Mouse (Mus musculus): Measurements from ENCODE around the gene Tagln2. TPM values are rescaled to one million over a fixed set of nuclear protein-coding genes. Genes with fewer than 3 reads are reported as not detected.

Tagln2 gene
- polyA plus RNA-seq, 1 experiment, result 286 TPM

DNA sequence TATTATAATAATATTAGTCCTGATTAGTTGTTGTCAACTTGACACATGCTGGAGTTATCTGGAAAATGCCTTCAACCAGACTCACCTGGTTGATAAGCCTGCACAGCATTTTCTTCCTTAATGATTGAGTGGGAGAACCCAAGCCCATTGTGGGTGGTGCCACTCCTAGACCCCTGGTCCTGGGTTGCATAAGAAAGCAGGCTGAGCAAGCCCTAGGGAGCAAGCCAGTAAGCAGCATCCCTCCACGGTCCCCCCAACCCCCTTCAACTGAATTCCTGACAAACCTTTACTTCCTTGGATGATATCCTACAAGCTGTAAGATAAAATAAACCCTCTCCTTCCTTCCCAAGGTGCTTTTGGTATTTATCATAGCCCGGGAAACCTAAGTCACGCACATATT, 42.7 kb upstream of the Tagln2 start:
- 91% methylated on average over 3 of the region's 3 CpGs for WGBS
- no peak overlapping the region for H3K4me3 ChIP-seq (ENCODE audit: insufficient read depth, low read depth, low read length)
- H3K27me3 ChIP-seq (replicated peaks; ENCODE audit: control insufficient read depth, insufficient read depth, low read length), result no peaks in the 10 kb centered on the region
- TF ChIP-seq CTCF (conservative IDR thresholded peaks at IDR 0.05; ENCODE audit: insufficient read depth, insufficient read length, low read depth, low read length) (no peak), POLR2A (IDR thresholded peaks at IDR 0.05; ENCODE audit: low read depth, low read length) (no peak)
- no peaks in the 10 kb centered on the region; the same call in 1 of the 2 replicates for H3K4me1 ChIP-seq (ENCODE audit: control insufficient read depth, insufficient read depth, low read length)
- no peak for DNase-seq
- H3K36me3 ChIP-seq (ENCODE audit: control insufficient read depth, insufficient read depth, low read length), result no peaks in the 10 kb centered on the region
- no peak overlapping the region for H3K27ac ChIP-seq (ENCODE audit: insufficient read depth, low read depth, low read length)

DNA sequence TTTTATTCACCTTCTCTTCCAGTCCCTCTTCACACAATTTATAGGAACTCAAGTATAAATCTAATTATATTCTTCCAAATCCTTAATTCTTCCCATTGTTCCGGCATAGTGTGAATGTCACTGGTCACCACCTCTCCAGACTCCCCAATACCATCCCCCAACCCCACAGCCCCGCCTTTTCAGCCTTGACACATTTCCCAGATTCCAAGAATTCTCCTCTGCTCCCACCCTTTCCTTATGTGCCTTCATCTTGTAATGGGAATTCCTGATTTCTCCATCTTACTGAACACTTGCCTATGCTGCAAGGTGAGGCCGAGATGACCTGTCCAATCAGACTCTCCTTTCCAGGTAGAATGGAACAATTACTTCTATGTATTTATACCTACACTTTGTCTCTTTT, 41.8 kb upstream of the Tagln2 start:
- no peaks in the 10 kb centered on the region for H3K36me3 ChIP-seq (ENCODE audit: control insufficient read depth, insufficient read depth, low read length)
- no peaks in the 10 kb centered on the region; the same call in 1 of the 2 replicates for H3K4me1 ChIP-seq (ENCODE audit: control insufficient read depth, insufficient read depth, low read length)
- no peak overlapping the region for H3K27ac ChIP-seq (ENCODE audit: insufficient read depth, low read depth, low read length)
- TF ChIP-seq CTCF (conservative IDR thresholded peaks at IDR 0.05; ENCODE audit: insufficient read depth, insufficient read length, low read depth, low read length) (no peak), POLR2A (IDR thresholded peaks at IDR 0.05; ENCODE audit: low read depth, low read length) (no peak)
- no peak overlapping the region for H3K4me3 ChIP-seq (ENCODE audit: insufficient read depth, low read depth, low read length)
- 86% methylated on average over 3 of the region's 3 CpGs for WGBS
- no peaks in the 10 kb centered on the region for H3K27me3 ChIP-seq (replicated peaks; ENCODE audit: control insufficient read depth, insufficient read depth, low read length)
- DNase-seq, result no peak

DNA sequence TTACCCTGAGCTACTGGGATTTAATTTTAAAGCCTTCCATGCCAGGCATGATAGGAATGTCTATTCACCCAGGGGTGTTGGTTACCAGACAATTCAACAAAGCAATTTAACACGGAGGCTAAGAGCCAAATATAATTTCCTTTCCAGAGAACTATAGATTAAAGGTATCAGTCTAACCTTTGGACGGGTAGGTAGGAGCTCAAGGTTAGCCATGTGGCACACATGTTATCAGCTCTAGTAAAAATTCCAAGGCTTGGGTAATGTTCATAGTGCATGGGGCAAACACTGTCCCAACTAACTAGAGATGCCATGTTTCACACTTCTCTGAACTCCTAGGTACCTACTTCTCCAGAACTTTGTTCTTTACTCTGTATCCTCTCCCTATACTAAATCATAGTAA, 38.2 kb upstream of the Tagln2 start:
- 40% methylated on average over 2 of the region's 2 CpGs for WGBS

DNA sequence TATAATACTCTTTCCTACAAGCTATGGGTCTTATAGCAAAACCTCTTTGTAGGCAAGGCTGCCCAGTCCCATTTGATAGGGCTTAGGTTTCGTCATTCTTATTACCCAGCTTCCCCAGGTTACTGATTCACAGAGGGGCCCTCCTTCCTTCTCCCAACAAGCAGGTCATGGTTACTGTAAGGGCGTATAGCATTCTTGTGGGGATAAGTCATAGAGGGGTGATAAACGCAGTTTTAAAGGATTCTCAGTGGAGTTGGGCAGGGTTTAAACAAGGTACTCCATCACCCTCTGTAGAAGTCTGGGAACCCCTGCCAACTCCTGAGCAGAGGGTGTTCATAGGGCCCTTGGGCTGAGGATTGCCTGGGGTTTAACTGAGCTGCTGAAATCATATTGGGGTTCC, 37.3 kb upstream of the Tagln2 start:
- no peak for TF ChIP-seq POLR2A (IDR thresholded peaks at IDR 0.05; ENCODE audit: low read depth, low read length)
- Histone ChIP-seq H3K4me1 (ENCODE audit: control insufficient read depth, insufficient read depth, low read length) (no peaks in the 10 kb centered on the region), H3K36me3 (ENCODE audit: control insufficient read depth, insufficient read depth, low read length) (no peaks in the 10 kb centered on the region), H3K27ac (ENCODE audit: insufficient read depth, low read depth, low read length) (no peak overlapping the region), H3K27me3 (replicated peaks; ENCODE audit: control insufficient read depth, insufficient read depth, low read length) (no peaks in the 10 kb centered on the region), H3K4me3 (ENCODE audit: insufficient read depth, low read depth, low read length) (no peak overlapping the region)
- no peak for DNase-seq
- WGBS, result 58% methylated on average over 3 of the region's 3 CpGs

More for the DNA sequence above, 38.2 kb upstream of the Tagln2 start:
- TF ChIP-seq POLR2A (IDR thresholded peaks at IDR 0.05; ENCODE audit: low read depth, low read length), result no peak
- TF ChIP-seq CTCF (conservative IDR thresholded peaks at IDR 0.05; ENCODE audit: insufficient read depth, insufficient read length, low read depth, low read length), result no peak
- Histone ChIP-seq H3K36me3 (ENCODE audit: control insufficient read depth, insufficient read depth, low read length) (no peaks in the 10 kb centered on the region), H3K4me3 (ENCODE audit: insufficient read depth, low read depth, low read length) (no peak overlapping the region), H3K4me1 (ENCODE audit: control insufficient read depth, insufficient read depth, low read length) (no peaks in the 10 kb centered on the region), H3K27me3 (replicated peaks; ENCODE audit: control insufficient read depth, insufficient read depth, low read length) (no peaks in the 10 kb centered on the region), H3K27ac (ENCODE audit: insufficient read depth, low read depth, low read length) (no peak overlapping the region)
- DNase-seq, result no peak

DNA sequence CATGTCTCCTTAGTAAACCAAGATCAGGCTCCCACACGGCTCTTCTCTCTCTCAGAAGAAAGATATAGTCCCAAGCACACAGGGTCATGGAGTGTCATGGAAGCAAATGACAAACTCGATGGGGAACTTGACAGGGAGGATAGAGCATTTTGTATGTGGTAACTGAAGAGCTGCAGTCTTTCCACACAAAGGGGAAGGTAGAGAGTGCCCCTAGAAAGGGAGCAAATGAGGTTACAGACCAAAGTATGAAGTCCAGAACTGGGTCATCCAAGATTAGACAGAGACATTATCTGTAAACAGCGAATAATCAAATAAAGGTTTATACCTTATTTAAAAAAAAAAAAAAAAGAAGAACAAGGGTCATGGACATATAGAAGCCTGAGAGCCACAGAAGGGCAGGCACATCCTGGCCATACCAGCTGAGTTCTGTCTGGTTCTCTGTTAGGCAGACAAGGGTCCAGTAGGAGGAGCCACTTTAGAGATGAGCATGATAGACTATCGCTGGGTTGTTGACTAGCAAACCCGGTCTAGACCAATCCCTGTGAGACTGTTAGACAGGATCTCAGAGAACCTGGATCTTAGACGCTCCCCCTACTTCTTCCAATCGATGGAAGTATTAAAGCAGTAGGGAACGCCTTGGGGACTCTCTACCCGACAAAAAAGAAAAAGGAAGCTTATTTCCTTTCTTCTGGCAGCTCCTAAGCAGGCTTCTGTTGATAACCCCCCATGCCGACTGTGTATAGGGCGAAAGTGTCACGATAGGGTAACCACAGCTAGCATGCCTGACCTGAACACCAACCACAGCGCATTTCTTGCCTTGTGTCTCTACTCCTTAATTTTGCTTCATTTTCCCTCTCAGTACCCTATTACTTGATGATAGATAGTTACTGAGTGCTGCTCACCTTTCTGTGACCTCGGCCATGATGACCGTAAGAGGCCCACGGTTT, 36.2 kb upstream of the Tagln2 start:
- H3K4me3 ChIP-seq (ENCODE audit: insufficient read depth, low read depth, low read length), result no peak overlapping the region
- H3K27ac ChIP-seq (ENCODE audit: insufficient read depth, low read depth, low read length), result no peak overlapping the region
- H3K4me1 ChIP-seq (ENCODE audit: control insufficient read depth, insufficient read depth, low read length), result no peaks in the 10 kb centered on the region
- 78% methylated on average over 16 of the region's 16 CpGs for WGBS
- DNase-seq, result no peak
- no peak for TF ChIP-seq POLR2A (IDR thresholded peaks at IDR 0.05; ENCODE audit: low read depth, low read length)
- H3K27me3 ChIP-seq (replicated peaks; ENCODE audit: control insufficient read depth, insufficient read depth, low read length), result no peaks in the 10 kb centered on the region
- H3K36me3 ChIP-seq (ENCODE audit: control insufficient read depth, insufficient read depth, low read length), result no peaks in the 10 kb centered on the region

DNA sequence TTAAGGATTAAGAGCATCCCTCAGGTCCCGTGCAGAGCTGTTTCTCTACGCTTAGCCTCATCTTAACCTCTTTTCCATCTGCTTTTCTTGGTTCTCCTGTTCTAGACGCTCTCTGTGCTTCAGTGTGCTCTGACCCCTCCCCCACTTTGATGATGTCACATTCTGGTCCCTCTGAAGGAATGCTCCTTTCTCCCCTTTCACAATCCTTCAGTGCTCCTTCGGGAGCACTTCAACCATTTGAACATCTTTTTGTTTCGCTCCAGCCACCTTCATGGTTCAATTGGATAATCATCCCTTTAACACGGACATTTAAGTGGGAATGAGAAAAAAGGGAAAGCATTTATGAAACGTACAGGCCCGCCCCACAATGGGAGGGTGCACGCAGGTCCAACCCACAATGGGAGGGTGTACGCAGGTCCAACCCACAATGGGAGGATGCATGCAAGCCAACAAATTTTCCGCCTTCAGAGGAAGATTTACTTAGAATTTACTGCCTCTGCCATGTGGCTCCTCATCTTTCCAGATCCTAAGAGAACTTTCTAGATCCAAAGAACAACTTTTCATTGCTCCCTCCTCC, 31.5 kb upstream of the Tagln2 start:
- TF ChIP-seq POLR2A (IDR thresholded peaks at IDR 0.05; ENCODE audit: low read depth, low read length) (no peak), CTCF (conservative IDR thresholded peaks at IDR 0.05; ENCODE audit: insufficient read depth, insufficient read length, low read depth, low read length) (no peak)

DNA sequence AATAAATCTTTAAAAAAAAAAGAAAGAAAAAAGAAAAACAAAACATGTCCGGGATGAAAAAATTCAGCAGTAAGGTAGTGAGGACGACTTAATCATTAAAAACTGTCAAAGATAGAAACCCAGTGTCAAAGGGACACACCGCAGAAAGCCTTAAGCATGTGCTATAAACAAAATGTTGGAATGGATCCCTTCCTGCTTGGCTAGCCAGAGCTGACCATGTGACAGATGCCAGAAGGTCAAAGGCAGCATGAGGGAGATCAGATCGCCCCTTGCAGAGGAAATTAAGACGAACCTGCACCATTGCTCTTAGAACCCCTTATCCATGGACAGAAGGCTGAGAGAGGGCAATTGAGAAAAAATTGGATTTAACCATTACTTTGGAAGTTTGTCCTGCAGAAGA, 30.5 kb upstream of the Tagln2 start:
- Histone ChIP-seq H3K4me3 (ENCODE audit: insufficient read depth, low read depth, low read length) (no peak overlapping the region), H3K4me1 (ENCODE audit: control insufficient read depth, insufficient read depth, low read length) (no peaks in the 10 kb centered on the region), H3K36me3 (ENCODE audit: control insufficient read depth, insufficient read depth, low read length) (no peaks in the 10 kb centered on the region), H3K27me3 (replicated peaks; ENCODE audit: control insufficient read depth, insufficient read depth, low read length) (no peaks in the 10 kb centered on the region), H3K27ac (ENCODE audit: insufficient read depth, low read depth, low read length) (peak overlapping the region; percentile 35; the same call in 1 of the 2 replicates)
- TF ChIP-seq POLR2A (IDR thresholded peaks at IDR 0.05; ENCODE audit: low read depth, low read length) (no peak), CTCF (conservative IDR thresholded peaks at IDR 0.05; ENCODE audit: insufficient read depth, insufficient read length, low read depth, low read length) (no peak)
- WGBS, result 17% methylated on average over 5 of the region's 5 CpGs
- peak; percentile 67 for DNase-seq

More for the DNA sequence above, 31.5 kb upstream of the Tagln2 start:
- Histone ChIP-seq H3K27ac (ENCODE audit: insufficient read depth, low read depth, low read length) (no peak overlapping the region), H3K4me1 (ENCODE audit: control insufficient read depth, insufficient read depth, low read length) (no peaks in the 10 kb centered on the region), H3K4me3 (ENCODE audit: insufficient read depth, low read depth, low read length) (no peak overlapping the region), H3K27me3 (replicated peaks; ENCODE audit: control insufficient read depth, insufficient read depth, low read length) (no peaks in the 10 kb centered on the region), H3K36me3 (ENCODE audit: control insufficient read depth, insufficient read depth, low read length) (no peaks in the 10 kb centered on the region)
- no peak for DNase-seq
- WGBS, result 87% methylated on average over 11 of the region's 11 CpGs

All from kidney, adult 2 months (tissue).